Mouse (Mus musculus) cerebellum, adult 8-10 months (tissue): ENCODE results near the gene Bicc1.

ENCODE experiments used
- DNase-seq: peaks from one replicate; pipeline ENCODE4 v3.0.0; 2022

Bicc1 gene

DNA sequence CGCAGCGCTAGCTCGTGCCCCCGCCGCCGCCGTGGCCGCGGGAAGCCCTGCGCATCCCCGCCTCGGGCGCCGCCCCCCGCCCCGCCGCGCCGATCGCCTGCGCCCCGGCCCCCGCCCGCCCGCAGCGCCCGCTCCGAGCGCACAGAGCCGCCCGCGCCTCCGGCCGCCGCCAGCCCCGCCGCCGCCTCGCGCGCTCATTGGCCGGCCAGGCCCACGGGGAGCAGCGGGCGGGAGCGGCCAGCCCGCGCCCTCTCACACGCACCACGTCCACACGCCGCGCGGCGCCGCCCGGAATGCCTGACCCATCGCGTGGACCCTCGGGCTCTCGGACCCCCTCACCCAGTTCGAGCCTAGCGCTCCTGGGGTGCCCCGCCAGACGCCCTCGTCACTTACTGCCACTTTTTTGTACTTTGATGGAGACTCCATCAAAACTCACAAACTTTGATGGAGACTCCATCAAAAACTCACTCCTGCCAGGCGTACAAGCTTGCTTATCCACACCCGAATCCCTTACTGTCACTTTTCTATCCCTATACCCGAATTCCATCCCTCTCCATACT, at the start of gene Bicc1:
Gene Bicc1, minus strand, starts transcription at position 25 of the 560 bp plus-strand sequence.
- no peak for DNase-seq

GRCm38 (mm10) chr10:71201512-71201911, 42.0 kb upstream of the Bicc1 start:
- no peak for DNase-seq

DNA sequence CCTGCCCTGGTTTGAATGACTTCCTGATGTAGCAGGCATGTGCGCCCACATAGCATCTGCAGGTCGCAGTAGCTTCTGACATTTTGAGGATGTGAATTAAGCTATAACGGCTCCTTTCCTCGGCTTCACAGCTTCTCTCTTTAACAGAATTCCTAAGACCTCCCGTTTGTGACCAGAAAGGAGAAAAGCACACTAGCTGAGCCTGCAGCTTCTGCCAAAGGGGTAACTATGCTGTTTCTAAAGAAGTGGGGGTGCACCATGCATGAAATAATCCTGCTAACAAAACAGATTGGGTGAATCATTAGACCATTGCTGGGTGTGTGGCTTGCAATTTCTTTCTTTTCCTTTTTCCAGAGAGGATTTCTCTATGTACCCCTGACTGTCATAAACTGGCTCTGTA, 41.5 kb upstream of the Bicc1 start:
- DNase-seq, result no peak

DNA sequence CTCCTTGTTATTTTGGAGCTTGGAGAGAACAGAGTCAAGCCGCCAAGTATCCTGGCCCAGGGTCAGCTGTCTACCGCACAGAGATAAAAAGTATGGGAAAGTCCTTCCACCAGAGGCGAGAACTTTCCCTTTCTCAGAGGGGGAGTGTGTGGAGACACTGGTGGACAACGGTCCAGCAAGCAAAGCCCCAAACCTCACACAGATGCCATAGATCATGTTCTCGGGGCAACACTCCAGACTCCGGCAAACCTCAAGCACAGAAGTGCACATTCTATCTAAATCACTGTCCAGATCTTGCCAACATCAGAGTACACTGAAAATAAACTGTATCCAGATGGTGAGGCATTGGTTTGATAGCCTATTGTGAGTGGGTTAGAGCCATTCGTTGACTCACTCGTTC, 39.2 kb upstream of the Bicc1 start:
- DNase-seq, result no peak

- no peak for DNase-seq
Measured at GRCm38 (mm10) chr10:71197036-71197785, 37.7 kb upstream of the Bicc1 start.

- DNase-seq, result no peak
Measured at GRCm38 (mm10) chr10:71195501-71195900, 36.0 kb upstream of the Bicc1 start.

DNA sequence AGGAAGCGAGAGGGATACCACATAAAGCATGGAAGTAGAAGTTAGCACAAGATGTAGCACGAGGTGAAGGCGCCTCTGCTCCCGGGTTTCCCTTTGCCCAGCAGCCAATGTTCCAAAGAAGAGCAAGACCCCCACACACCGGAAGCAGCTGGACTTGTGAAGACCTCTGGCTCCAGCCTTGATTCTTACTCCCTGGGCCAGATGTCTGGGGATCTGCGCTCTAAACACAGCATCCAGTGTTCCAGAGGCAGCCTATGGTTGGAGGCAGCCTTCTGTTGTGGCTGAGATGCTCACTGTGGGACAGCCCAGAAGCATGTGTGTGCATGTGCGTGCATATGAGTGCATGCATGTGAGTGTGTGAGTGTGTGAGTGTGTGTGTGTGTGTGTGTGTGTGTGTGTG, 35.2 kb upstream of the Bicc1 start:
- DNase-seq, result no peak

- no peak for DNase-seq
Measured at GRCm38 (mm10) chr10:71193319-71193718, 33.8 kb upstream of the Bicc1 start.

DNA sequence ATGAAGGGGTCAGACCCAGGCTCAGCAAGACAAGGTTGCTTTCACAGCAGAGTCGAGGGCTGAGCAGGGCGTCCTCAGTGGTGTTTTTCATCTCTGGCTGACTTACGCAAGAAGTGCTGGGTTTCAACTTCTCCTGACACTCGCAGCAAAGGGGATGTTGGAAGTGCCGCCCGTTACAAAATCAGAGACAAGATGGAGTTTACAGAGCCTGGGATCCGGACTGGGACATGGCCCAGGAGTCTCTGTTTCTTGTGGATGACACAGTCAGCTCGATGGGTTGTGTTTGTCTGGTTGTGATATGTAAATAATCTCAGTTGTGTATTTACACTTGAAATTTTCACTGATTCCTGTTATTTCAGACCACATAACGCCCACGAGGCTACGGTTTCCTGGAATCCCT, 33.4 kb upstream of the Bicc1 start:
- DNase-seq, result no peak

- DNase-seq, result no peak
Measured at GRCm38 (mm10) chr10:71188681-71189080, 29.2 kb upstream of the Bicc1 start.

DNA sequence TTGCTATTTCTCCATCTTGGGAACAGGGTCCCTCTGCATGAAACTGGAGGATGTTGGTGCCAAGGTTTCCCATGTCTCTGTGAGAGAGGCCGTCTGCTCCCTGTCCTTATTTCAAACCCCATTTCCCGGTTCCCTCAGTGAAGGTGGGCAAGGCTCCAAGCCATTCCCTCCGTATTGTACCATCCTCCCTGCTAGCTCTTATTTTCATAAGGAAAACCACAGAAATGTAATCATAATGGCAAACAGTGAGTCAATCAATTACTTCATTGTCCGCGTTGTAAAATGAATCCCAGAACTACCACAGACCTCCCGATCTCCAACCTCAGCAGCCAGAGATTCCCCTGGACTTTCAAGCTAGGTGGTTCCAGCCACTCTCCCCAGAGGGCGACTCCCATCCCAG, 25.6 kb upstream of the Bicc1 start:
- no peak for DNase-seq

DNA sequence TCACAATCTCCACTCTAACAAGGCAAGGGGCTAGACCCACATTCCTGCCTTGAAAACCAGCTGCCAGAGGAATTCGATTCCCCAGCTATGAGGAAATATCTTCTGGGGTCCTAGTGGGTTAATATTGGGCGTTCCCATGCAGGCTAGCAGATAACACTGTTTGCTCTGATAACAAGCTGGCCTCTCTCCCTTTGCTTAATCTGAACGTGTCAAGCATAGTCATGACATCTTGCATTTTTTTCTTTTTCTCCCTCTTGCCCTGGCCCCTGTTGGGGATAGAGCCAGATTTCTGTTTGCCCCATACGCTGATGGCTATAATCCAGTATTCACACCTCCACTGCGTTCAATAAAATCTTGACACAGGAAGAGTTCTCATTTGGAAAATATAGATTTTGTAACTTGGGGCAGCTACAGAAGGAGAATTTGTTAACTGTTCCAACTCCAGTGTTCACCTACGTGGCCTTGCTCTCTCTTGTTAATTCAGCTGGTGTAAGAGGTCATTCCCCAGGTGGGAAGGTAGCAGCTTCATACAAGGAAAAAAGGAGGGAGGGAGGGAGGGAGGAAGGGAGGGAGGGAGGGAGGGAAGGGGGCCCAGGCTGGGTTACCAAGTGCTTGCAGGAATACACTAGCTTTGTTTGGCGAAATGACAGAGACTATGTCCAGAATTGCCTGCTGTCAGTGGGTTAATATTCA, 24.0 kb upstream of the Bicc1 start:
- no peak for DNase-seq

GRCm38 (mm10) chr10:71181931-71182330, 22.4 kb upstream of the Bicc1 start:
- no peak for DNase-seq

- DNase-seq, result no peak
Measured at GRCm38 (mm10) chr10:71181091-71181490, 21.6 kb upstream of the Bicc1 start.

DNA sequence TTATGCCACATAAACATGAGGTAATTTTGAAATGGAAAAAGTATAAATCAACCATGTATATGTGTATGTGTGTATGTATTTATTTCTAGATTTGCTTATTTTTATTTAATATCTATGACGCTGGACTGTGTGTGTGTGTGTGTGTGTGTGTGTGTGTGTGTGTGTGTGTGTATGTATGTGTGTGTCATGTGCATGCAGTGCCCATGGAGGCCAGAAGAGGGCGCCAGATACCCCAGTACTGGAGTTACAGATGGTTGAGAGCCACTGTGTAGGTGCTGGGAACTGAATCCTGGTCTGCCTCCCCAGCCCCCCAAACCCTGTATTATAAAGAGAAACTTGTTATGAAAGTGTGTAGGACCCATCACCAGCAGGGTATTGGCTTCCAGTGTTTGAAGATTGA, 20.6 kb upstream of the Bicc1 start:
- no peak for DNase-seq

GRCm38 (mm10) chr10:71177201-71177600, 17.7 kb upstream of the Bicc1 start:
- DNase-seq, result no peak

DNA sequence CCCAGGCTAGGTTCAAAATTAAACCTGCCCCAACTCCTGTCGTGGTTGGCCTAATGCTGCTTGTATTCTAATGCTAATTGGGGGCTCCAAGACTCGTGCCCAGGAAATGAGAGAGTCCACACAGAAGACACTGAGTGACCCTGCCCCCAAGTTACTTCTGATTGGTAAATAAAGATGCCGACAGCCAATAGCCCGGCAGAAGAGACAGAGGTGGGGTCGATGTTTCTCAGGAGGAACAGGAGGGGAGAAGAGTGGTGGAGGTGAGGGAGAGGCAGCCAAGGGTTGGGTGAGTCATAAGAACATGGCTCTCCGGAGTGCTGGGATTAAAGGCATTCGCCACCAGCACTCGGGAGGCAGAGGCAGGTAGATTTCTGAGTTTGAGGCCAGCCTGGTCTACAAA, 16.8 kb upstream of the Bicc1 start:
- no peak for DNase-seq

GRCm38 (mm10) chr10:71175280-71175679, 15.8 kb upstream of the Bicc1 start:
- no peak for DNase-seq

- no peak for DNase-seq
Measured at GRCm38 (mm10) chr10:71171414-71171813, 11.9 kb upstream of the Bicc1 start.

DNA sequence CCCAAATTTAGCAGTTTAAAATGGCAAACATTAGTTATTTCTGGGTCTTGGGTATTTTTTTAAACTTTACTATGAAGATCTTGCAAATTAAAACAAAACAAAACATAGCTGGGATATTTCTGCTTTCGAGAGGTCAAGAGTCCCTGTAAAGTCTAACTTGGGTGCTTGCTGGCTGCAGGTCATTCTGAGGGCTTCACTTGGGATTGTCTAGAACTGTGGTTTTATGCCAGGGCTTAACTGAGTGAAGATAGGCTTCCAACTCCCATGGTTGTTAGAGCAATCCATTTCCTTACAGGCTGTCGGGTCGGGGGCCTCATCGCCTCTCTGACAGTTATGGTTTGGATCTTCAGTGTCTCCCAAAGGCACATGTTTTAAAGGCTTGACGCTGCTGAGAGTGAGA, 11.3 kb upstream of the Bicc1 start:
- DNase-seq, result no peak

DNA sequence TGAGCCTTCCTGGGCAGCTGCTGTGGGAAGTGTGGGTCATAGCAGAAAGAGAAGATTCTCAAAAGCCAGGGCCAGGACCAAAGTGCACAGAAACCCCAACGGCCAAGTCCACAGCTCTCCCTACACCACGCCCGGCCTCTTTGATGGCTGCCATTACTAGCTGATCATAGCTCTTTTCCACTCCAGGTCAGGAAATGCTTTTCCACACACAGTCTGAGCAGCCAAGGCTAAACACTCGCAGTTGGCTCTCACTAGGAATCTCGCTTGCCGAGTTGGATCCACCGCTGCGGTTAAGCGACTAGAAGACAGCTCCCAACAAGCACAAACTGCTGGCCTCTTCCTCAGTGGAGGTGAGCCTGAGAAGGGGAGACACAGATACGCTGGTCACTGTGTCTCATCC, 10.3 kb upstream of the Bicc1 start:
- no peak for DNase-seq

DNA sequence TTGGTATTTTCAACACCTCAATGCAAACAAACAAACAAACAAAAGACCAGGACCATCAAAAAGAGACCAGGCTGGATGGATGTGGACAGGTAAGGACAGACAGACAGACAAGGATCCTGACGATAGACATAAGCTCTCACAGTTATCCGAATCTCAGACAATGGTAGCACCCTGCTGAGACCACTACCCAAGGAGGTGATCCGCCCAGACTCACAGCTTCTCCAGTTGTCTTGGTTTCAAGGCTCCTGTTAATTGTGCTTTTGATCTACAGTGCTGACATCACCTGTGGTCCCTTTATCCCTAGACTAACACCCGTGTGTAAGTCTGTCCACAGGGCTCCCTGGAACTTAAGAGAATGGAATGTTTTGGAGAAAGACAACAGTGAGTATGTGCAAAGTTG, 9.7 kb upstream of the Bicc1 start:
- no peak for DNase-seq

DNA sequence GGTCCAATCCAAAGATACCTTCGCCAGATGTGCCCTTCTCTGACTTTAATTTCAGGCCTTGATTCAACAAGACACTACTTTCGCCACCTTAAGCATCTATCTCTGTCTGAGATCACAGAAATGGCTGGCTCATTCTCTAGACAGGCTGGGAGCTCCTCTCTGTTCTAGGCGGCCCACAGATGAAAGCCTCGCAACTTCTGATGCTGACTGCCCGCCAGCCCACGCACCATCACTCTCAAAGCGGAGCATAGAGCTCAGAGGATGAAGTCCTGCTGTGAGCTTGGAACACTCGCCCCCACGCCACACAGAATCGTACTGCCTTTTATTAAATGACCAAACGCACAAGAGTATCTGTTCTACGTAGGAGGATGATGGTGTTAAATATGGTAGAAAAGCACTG, 949 bp upstream of the Bicc1 start:
- DNase-seq, result no peak

DNA sequence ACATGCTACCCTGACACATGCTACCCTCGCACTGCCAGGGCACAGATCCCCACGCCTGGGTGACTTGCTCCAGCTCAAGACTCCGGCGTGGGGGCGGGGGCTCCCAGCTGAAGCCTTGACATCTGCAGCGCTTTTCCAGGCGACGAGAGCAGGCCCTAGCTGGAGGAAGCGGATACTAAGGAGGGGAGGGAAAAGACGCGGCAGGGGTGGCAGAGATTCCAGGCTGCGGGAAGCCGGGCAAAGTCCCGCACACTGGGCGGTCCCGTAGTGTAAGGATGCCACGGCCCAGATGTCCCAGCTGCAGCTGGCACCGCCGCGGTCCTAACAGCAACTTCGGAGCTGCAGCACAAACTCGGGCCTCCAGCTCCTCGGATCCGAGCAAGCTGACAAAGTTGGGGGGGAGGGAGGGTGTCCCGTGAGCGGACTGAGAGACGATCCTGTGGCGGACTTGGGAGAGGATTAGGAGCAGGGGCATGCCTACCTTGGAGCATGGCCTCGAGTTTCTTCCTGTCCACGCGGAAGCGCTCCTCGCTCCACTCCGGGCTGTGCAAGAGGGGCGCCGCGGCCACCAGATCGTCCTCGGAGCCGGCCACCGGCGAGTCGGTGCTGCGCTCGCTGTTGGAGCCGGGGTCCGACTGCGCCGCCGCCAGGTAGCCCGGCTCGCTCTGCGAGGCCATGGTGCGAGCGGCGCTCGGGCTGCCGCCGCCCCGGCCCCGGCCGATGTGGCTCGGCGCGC, 392 bp downstream of the Bicc1 start:
- DNase-seq, result no peak
